In the genomic region with DNA sequence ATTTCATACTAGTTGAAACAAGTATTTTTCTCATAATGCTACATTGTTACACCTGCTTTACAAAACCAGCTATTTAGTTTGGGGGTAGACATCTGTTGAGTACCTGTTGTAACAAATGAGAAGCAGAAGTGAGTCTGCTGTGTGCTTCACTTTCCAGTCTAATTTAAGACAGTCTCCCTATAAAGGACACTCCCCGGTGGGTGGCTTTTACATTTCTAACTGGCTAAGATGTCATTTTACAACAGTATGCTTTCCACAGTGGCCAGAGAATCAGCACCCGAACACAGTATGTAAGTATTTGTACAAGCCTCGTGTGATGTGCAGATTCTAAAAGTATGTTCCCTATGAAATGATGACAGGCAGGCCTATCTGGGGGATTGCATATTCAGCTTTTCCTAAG, we compare ENCODE assay signal across 22 mouse cellular contexts.
"Had no signal": no experiment of that assay in that cellular context is flagged by ENCODE, and none has a peak within 500 bp of the region (broad histone marks: within the 10 kb centered on the region; RNA-seq: fewer than 3 reads in every experiment).

No protein-coding gene starts in this region.

- ATAC-seq: hindbrain, embryonic 16.5 days; hindbrain, postnatal 0 days; inflammation-experienced regulatory T-cells, adult 6 months; intestine, embryonic 15.5 days; intestine, embryonic 16.5 days; intestine, postnatal 0 days had no signal

- DNase-seq: heart, postnatal 10 days; heart, postnatal 14 days; heart, postnatal 36 days; heart, postnatal 4 days; kidney, adult 11 months; kidney, adult 18-20 months; kidney, adult 2 months; kidney, adult 8-10 months; kidney, adult 9 months; kidney, postnatal 10 days; kidney, postnatal 14 days; kidney, postnatal 25 days; kidney, postnatal 36 days; kidney, postnatal 4 days; layer of hippocampus, adult 9-11 months; layer of hippocampus, postnatal 36 days had no signal
